Mouse (Mus musculus) midbrain, embryonic 13.5 days (tissue): ENCODE measurements around the gene Barhl1. TPM values are rescaled to one million over a fixed set of nuclear protein-coding genes. Genes with fewer than 3 reads are reported as not detected.

Experiments
- ATAC-seq: fragments of 200-750 bp; cut with Nextera tagmentation; 2 replicates; pipeline ENCODE4 v1.8.0; 2017; ENCODE audit warnings: mild to moderate bottlenecking, moderate TSS enrichment, moderate library complexity
- H3K27ac ChIP-seq: fragments of 300-500 bp; sonication (generic); 2 replicates; pipeline ENCODE4 v1.5.1; 2015; ENCODE audit warnings: inconsistent platforms, mild to moderate bottlenecking, moderate library complexity
- H3K27me3 ChIP-seq: fragments of 300-500 bp; sonication (generic); 2 replicates; pipeline ENCODE4 v1.6.1; 2015; ENCODE audit warnings: mild to moderate bottlenecking, inconsistent platforms
- H3K36me3 ChIP-seq: fragments of 300-500 bp; sonication (generic); 2 replicates; pipeline ENCODE4 v1.6.1; 2015; ENCODE audit warnings: mild to moderate bottlenecking, inconsistent platforms
- H3K4me1 ChIP-seq: fragments of 300-500 bp; sonication (generic); replicated peaks from 2 replicates; pipeline ENCODE4 v1.6.1; 2015; ENCODE audit warnings: inconsistent platforms
- H3K4me2 ChIP-seq: fragments of 300-500 bp; sonication (generic); replicated peaks from 2 replicates; pipeline ENCODE4 v1.6.1; 2015; ENCODE audit warnings: moderate library complexity, mild to moderate bottlenecking, inconsistent platforms
- H3K4me3 ChIP-seq: fragments of 300-500 bp; sonication (generic); replicated peaks from 2 replicates; pipeline ENCODE4 v1.5.1; 2015; ENCODE audit warnings: mild to moderate bottlenecking, inconsistent platforms
- H3K9ac ChIP-seq: fragments of 300-500 bp; sonication (generic); replicated peaks from 2 replicates; pipeline ENCODE4 v1.6.1; 2015; ENCODE audit warnings: mild to moderate bottlenecking, inconsistent platforms
- H3K9me3 ChIP-seq: fragments of 300-500 bp; sonication (generic); 2 replicates; pipeline ENCODE4 v1.6.1; 2016; ENCODE audit warnings: mild to moderate bottlenecking, inconsistent platforms
- WGBS: fragments of 180-500 bp; shearing (Covaris S2); methylation state at CpG from one replicate; pipeline ENCODE4 v1.1.7; 2015; 5-methylcytosine and 5-hydroxymethylcytosine counted together
- polyA plus RNA-seq: library from polyadenylated mRNA; unstranded; fragments of >200 nt; fragmentation: Nextera tagmentation; extraction: Ambion mirVana; gene quantifications from 2 replicates; pipeline ENCODE4 v1.2.1, GENCODE M21; 2015

The Barhl1 gene
- polyA plus RNA-seq, 1 experiment from 2014 or later = 41.8 TPM

DNA sequence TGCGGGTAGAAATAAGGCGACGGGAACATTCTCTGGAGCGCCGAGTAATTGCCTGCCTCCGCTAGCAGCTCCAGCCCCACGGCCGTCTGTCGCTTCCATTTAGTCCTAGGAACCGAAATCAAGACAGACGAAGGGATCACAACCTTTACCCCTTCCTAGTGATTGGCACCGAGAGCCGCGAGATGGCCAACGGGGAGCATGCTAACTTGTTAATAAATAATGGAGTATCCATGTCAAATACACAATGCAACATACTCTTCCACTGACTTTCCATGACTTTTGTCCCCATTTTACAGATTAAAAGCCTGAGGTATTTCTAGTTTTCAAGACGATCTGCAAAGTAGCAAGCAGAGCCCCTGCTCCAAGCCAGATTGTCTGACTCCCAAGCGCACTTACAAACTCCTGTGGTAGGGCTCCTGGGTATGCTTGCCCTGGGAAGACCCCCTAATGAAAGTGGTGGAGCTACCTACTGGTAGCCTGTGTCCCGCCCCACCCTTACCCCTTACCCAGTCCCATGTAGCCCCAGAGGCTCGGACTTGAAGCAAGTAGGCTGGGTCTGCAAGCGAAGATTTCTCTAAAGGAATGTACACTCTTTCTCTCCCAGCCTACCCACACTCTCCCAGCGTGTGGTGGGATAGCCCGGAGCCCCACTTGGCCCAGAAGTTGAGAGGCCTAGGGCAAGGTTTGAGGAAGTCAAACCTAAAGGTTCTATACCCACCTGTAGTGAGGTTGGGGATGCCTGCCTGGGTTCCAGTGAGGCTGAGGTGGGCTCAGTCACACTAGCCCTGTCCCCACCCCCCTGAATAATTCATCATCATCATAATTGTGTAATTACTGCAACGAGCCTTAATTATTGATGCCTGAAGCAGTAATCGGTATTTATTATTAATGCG, 6.4 kb downstream of the Barhl1 start:
- Histone ChIP-seq H3K27ac (peak overlapping the region; percentile 86), H3K4me3 (peak overlapping the region; percentile 43), H3K9ac (peak overlapping the region; percentile 66), H3K36me3 (peaks cover 8% of the 10 kb centered on the region; the same call in 1 of the 2 replicates), H3K27me3 (peaks cover 95% of the 10 kb centered on the region), H3K9me3 (no peaks in the 10 kb centered on the region), H3K4me1 (peaks cover 70% of the 10 kb centered on the region), H3K4me2 (peak overlapping the region; percentile 54)
- WGBS = 5% methylated on average over 25 of the region's 25 CpGs
- ATAC-seq = no peak

DNA sequence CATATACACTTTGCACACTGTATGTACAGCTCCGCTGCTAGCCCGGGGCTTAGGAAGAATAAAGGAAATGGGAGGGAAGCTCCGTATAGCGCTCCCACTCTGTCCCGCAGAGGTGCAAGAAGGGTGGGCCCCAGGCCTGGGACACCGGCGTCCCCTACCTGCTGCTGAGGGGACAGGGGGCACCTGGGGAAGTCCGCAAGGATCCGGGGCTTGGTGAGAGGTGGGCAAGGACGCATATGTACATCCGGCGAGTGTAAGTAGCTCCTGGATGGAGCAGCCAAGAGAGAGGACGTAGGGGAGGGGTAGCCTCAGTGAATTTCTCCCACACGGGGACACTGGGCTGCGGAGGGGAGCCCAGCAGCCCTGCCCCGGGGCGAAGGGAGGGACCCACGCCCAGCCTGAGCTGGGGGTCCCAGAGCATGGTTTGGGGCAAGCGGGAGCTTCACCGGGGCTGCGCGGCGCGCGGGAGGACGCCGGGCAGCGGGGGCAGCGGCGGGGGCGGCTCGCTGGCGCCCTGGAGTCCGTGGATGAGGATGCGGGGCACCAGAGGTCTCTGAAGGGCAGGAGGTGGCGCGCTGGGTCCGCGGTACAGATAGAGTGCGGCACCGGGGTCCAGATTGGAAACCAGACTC, 7.2 kb downstream of the Barhl1 start:
- peaks cover 14% of the 10 kb centered on the region; the same call in 1 of the 2 replicates for H3K36me3 ChIP-seq
- peak overlapping the region; percentile 54 for H3K4me2 ChIP-seq
- no peak; the same call in 1 of the 2 replicates for ATAC-seq
- peaks cover 77% of the 10 kb centered on the region for H3K4me1 ChIP-seq
- H3K9ac ChIP-seq = peak overlapping the region; percentile 66
- H3K4me3 ChIP-seq = peak overlapping the region; percentile 43
- H3K27ac ChIP-seq = peak overlapping the region; percentile 86
- no peaks in the 10 kb centered on the region for H3K9me3 ChIP-seq
- under 1% methylated on average over 41 of the region's 41 CpGs for WGBS
- peaks cover 95% of the 10 kb centered on the region for H3K27me3 ChIP-seq

DNA sequence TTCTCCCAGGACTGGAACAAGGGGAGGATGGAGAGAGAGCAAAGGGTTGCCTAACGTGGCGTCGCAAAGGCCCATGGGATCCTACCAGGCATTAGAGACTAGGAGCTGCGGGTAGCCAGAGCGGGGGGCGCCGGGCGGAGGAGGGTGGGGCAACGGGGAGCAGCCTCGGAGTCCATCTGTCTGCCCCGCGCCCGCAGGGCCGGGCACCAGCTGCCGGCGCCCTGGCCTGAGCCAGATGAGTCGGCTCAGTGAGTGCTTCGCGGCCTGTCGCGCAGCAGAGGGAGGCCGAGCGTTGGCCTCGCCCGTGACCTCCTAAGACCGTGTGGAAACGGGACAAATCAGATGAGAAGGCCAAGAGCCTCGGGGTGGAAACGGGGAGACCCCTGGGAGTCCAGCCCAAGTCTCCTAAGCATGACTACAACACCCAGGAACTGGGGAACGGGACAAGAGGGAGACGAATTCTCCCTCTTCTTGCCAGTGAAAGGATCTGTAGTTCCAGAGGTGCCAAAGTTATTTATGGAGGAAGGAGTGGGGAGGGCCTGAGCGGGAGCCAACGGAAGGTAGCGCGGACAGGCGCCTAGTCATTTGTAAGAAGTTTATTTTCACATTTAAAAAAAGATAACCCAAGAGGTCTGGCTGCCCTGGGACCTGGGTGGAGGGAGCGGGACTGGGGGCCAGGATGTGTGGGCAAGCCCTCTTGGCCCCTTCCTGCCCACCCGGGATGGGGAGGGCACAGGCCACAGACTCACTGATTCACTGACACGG, 7.9 kb downstream of the Barhl1 start:
- ATAC-seq = peak; percentile 79
- H3K4me2 ChIP-seq = peak overlapping the region; percentile 54
- WGBS = under 1% methylated on average over 39 of the region's 39 CpGs
- peak overlapping the region; percentile 43 for H3K4me3 ChIP-seq
- peak overlapping the region; percentile 86 for H3K27ac ChIP-seq
- peaks cover 15% of the 10 kb centered on the region; the same call in 1 of the 2 replicates for H3K36me3 ChIP-seq
- peaks cover 95% of the 10 kb centered on the region for H3K27me3 ChIP-seq
- H3K4me1 ChIP-seq = peaks cover 82% of the 10 kb centered on the region
- H3K9me3 ChIP-seq = no peaks in the 10 kb centered on the region
- H3K9ac ChIP-seq = peak overlapping the region; percentile 66

DNA sequence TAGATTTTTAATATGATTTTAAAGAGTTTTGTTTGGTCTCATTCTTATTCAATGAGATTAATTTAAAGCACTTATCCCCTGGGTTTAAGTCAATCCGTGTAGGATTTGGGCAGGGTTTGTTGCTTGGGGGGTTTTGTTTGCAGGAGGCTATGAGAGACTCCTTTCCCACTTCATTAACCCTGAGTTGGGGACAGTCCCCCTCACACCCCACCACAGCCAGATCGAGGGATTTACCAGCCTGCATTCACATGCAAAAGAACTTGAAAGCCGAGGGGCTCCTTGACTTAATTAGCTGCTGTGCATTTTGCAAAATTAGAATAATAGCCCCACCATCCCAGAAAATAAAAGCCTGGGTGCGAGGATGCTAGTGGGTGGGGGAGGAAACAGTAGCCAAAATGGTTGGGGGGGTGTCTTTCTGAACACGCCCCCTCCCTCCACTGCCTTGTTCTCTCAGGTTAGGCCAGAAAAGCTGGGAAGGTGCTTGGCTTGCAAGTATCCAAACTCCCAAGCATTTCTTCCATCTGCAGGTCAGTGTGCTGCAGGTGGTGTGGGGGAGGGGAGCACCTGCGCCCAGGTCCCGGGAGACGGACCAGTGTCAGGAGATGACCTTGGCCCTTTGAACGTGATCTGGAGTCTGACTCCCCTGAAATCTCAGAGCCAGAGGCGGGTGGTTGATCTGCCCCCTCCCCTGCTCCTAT, 8.6 kb downstream of the Barhl1 start:
- no peaks in the 10 kb centered on the region for H3K9me3 ChIP-seq
- H3K27ac ChIP-seq = peak overlapping the region; percentile 86
- WGBS = 2% methylated on average over 10 of the region's 10 CpGs
- ATAC-seq = peak; percentile 59
- peaks cover 15% of the 10 kb centered on the region; the same call in 1 of the 2 replicates for H3K36me3 ChIP-seq
- H3K4me1 ChIP-seq = peaks cover 81% of the 10 kb centered on the region
- peaks cover 95% of the 10 kb centered on the region for H3K27me3 ChIP-seq
- H3K9ac ChIP-seq = peak overlapping the region; percentile 66
- H3K4me3 ChIP-seq = peak overlapping the region; percentile 43
- H3K4me2 ChIP-seq = peak overlapping the region; percentile 54

GRCm38 (mm10) chr2:28905561-28905960, 10.9 kb downstream of the Barhl1 start:
- no peak for ATAC-seq
- 27% methylated on average over 4 of the region's 4 CpGs for whole genome bisulfite sequencing
- Histone ChIP-seq H3K9me3 (no peaks in the 10 kb centered on the region), H3K27me3 (peaks cover 97% of the 10 kb centered on the region), H3K4me2 (no peak overlapping the region), H3K4me1 (peaks cover 58% of the 10 kb centered on the region), H3K36me3 (peaks cover 27% of the 10 kb centered on the region), H3K27ac (0 out of 2 replicates have a peak overlapping the region, but pooled peaks have one; percentile 62), H3K9ac (no peak overlapping the region), H3K4me3 (no peak overlapping the region)

DNA sequence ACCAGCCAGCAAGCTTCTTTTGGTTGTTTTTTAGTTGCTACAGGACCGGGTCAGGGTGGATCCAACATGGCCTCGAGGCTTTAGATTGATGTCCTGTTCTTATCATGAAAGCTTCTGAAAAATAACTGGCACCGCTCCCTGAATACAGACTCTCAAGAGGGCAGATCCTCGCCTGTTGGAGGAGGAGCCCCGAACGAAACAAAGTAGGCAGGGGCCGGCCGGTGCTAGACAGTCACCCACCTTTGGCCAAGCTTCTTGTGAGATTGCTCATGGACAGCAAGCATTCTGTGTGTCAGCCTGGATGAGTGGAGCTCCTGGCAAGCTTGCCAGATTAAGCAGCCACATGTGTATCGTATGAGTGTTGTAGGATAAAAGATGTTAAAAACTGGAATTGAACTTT, 11.7 kb downstream of the Barhl1 start:
- Histone ChIP-seq H3K4me3 (no peak overlapping the region), H3K27me3 (peaks cover 97% of the 10 kb centered on the region), H3K4me2 (no peak overlapping the region), H3K9ac (no peak overlapping the region), H3K4me1 (peaks cover 53% of the 10 kb centered on the region), H3K36me3 (peaks cover 34% of the 10 kb centered on the region), H3K9me3 (no peaks in the 10 kb centered on the region), H3K27ac (no peak overlapping the region)
- no peak for ATAC-seq
- WGBS = 62% methylated on average over 9 of the region's 9 CpGs

- peaks cover 96% of the 10 kb centered on the region for H3K27me3 ChIP-seq
- WGBS = 76% methylated on average over 5 of the region's 5 CpGs
- H3K9me3 ChIP-seq = no peaks in the 10 kb centered on the region
- H3K4me2 ChIP-seq = no peak overlapping the region
- H3K36me3 ChIP-seq = peaks cover 33% of the 10 kb centered on the region
- no peak overlapping the region for H3K4me3 ChIP-seq
- H3K9ac ChIP-seq = no peak overlapping the region
- H3K27ac ChIP-seq = no peak overlapping the region
- no peak for ATAC-seq
- peaks cover 44% of the 10 kb centered on the region for H3K4me1 ChIP-seq
These were observed 12.6 kb downstream of the Barhl1 start for GRCm38 (mm10) chr2:28903871-28904270.

GRCm38 (mm10) chr2:28902291-28902690, 14.2 kb downstream of the Barhl1 start:
- peaks cover 29% of the 10 kb centered on the region for H3K4me1 ChIP-seq
- no peak overlapping the region for H3K4me2 ChIP-seq
- H3K9me3 ChIP-seq = no peaks in the 10 kb centered on the region
- peaks cover 39% of the 10 kb centered on the region for H3K36me3 ChIP-seq
- H3K27me3 ChIP-seq = peaks cover 92% of the 10 kb centered on the region
- WGBS = 81% methylated on average over 8 of the region's 8 CpGs
- H3K27ac ChIP-seq = no peak overlapping the region
- no peak overlapping the region for H3K9ac ChIP-seq
- H3K4me3 ChIP-seq = no peak overlapping the region
- ATAC-seq = no peak

DNA sequence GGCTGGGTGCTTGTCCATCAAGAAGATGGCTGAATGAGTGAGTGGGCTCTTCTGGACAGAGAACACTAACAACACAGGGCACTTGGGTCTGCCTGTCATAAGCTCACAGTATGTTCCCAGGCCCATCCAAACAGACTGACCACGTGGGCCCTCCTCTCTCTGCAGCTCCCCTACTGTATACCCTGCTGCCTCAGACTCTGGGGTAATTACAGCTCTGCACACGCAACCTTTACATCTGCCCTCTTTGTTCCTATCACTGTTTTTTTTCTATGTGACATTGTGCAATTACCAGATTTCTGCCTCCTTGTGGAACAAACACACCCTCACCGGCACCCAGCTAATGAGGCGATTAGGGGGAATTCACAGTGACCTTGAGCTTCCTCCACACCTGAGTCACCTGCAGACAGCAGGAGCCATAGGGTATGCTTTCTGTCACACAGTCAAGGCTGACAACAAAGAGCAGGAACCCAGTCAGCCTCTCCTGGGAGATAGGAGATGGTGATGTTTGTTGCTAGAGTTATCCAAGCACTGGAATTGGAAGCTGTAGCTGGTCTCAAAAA, 19.0 kb downstream of the Barhl1 start:
- WGBS = 72% methylated on average over 4 of the region's 4 CpGs

DNA sequence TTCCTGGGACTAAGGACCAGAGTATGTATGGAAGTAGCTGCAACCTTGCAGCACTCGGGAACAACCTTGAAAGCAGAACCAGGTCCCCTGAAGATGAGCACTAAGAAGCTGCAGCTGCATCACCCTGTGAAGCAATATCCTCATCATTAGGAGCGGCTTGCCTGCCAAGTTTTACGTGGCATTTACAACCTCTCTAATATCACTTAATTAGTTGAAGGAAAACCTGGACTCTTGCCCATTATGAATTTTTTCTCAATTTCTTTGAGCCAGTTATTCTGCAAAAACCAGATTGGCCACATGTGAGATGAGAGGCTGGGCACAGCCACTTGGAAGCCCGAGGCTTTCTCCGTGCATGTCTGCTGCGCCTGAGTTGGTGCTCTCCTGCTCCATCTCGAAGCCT, 20.6 kb downstream of the Barhl1 start:
- Histone ChIP-seq H3K9ac (no peak overlapping the region), H3K4me1 (peaks cover 24% of the 10 kb centered on the region), H3K36me3 (peaks cover 36% of the 10 kb centered on the region), H3K27me3 (peaks cover 69% of the 10 kb centered on the region), H3K4me3 (no peak overlapping the region), H3K27ac (no peak overlapping the region), H3K9me3 (no peaks in the 10 kb centered on the region), H3K4me2 (no peak overlapping the region)
- 90% methylated on average over 7 of the region's 7 CpGs for WGBS
- no peak for ATAC-seq

More for the DNA sequence above, 19.0 kb downstream of the Barhl1 start:
- no peaks in the 10 kb centered on the region for H3K9me3 ChIP-seq
- H3K4me2 ChIP-seq = no peak overlapping the region
- H3K4me1 ChIP-seq = peaks cover 24% of the 10 kb centered on the region
- H3K9ac ChIP-seq = no peak overlapping the region
- no peak overlapping the region for H3K4me3 ChIP-seq
- peaks cover 38% of the 10 kb centered on the region for H3K36me3 ChIP-seq
- H3K27ac ChIP-seq = no peak overlapping the region
- H3K27me3 ChIP-seq = peaks cover 73% of the 10 kb centered on the region
- no peak for ATAC-seq

DNA sequence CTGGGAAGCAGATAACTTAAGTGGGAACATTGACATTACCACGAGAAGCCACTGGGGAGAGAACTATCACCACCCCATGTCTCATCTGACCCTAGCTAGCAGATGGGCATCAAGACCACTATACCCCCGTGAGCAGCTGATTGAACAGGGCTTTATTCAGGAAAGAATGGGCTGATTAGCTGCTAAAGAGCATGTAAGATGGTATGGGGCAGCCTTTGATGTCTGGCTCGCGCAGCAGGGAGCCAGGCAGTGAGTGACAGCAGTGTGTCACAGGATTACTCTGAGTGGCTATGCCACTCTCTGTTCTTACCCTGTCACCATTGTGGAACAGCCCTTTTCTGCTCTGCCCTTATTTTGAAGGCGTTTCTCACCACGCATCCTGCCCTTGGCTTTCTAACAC, 22.9 kb downstream of the Barhl1 start:
- H3K4me2 ChIP-seq = no peak overlapping the region; the same call in 1 of the 2 replicates
- H3K4me1 ChIP-seq = peaks cover 32% of the 10 kb centered on the region
- peak; percentile 82 for ATAC-seq
- no peak overlapping the region for H3K4me3 ChIP-seq
- H3K27me3 ChIP-seq = peaks cover 53% of the 10 kb centered on the region
- no peaks in the 10 kb centered on the region for H3K9me3 ChIP-seq
- peak overlapping the region; percentile 27; the same call in 1 of the 2 replicates for H3K27ac ChIP-seq
- H3K9ac ChIP-seq = no peak overlapping the region
- 14% methylated on average over 6 of the region's 6 CpGs for WGBS
- peaks cover 38% of the 10 kb centered on the region for H3K36me3 ChIP-seq
